Mouse (Mus musculus) CD4-positive helper T cell, adult 2 months (primary cell): Measurements from ENCODE around the gene Cldn34b4.

Experiments used
- DNase-seq: peaks from one replicate; pipeline ENCODE4 v3.0.0-alpha.2; 2012; ENCODE audit warnings: low read depth, missing footprints, low spot score

Gene Cldn34b4

DNA sequence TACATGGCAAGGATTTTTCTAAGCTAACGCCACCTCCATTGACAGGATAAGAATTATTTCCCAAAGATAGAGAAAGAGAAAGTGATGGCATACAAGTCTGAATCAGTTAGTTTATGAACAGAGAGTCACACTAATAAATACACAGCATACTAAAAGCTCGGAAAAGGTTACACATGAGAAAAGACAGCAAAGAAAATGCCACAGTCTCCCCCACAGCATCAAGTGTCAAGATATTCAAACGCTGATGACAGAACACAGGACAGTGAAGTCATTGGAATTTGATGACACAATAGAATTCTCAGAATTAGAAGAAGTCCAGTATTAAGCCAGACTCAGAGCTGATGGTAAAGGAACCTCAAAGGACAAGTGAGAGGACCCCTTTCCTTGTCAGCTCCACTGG, at the start of gene Cldn34b4:
Cldn34b4 (plus strand) TSS at position 301 of the 400 bp plus-strand sequence.
- DNase-seq, result no peak
